Mouse (Mus musculus): ENCODE results near the gene Ppp1ca.

Ppp1ca gene

DNA sequence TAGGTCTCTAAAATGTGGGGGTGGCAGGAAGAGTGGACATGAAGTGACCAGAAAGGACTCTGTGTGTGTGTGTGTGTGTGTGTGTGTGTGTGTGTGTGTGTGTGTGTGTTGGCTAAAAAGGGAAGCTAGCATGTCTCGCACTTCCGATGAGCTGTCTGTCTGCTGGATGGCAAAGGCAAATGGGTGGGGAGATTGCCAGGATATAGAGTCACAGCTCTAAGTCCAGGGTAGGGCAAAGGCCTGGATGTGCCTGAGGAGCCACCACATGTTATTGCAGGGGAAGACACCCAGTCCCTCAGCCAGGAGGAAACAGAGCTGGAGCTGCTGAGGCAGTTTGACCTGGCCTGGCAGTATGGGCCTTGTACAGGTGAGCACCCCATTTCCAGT lies 40.3 kb downstream of the Ppp1ca start:
- no peak for DNase-seq (ENCODE audit: low spot score in 2 of 2)

DNA sequence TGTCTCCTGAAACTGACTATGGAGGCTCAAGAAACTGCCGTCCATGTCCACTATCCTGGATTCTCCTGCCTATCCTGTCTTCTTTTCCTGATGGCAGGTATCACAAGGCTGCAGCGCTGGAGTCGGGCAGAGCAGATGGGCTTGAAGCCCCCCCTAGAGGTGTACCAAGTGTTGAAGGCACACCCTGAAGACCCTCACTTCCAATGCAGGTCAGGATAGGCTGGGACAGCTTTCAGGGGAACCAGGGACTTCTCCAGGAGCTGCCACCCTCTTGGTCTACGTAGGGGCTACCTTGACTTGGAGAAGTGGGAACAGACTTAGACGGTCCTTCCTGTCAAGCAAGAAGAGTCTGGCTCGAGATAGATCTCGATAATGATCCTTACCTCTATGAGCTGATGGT lies 40.8 kb downstream of the Ppp1ca start:
- no peak for DNase-seq (ENCODE audit: low spot score in 2 of 2)

DNA sequence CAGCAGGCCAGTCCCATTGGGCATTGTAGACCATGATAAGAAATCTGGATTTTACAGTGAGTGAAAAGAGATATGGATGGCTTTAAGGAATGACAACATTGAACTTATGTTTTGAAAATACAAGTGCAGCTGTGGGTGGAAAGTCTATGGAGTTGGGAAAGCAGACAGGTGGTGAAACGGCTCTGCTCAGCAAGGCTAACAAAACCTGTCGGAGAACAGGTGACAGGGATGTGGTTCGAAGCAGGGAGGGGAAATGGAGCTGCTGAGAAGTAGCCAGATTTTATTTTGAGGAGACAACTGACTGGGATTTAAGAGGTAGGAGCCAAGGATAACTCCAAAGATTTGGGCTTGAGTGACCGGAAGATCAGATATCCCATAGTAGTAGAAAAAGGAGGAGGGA lies 42.7 kb downstream of the Ppp1ca start:
- DNase-seq (ENCODE audit: low spot score in 2 of 2), result no peak

DNA sequence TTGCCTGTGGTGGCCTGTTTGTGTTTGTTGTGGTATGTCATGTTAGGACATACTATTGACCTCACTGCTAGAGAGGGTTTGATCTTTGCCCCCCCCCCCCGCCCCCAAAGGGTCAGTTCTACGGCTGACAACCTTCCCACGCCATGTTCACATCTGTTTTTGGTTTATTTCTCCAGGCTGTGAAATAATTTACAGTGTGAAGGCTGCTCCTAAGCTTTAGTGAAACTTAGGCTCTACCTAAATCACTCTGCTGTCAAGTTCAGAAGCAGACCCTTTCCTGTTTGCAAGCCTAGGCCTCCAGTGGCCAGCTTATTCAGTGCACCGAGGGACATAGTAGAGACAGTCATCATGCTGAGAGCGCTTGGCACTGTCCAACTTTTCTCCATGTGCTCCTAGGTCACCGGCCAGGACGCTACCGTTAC lies 48.4 kb downstream of the Ppp1ca start:
- no peak for DNase-seq (ENCODE audit: low spot score in 2 of 2)

DNA sequence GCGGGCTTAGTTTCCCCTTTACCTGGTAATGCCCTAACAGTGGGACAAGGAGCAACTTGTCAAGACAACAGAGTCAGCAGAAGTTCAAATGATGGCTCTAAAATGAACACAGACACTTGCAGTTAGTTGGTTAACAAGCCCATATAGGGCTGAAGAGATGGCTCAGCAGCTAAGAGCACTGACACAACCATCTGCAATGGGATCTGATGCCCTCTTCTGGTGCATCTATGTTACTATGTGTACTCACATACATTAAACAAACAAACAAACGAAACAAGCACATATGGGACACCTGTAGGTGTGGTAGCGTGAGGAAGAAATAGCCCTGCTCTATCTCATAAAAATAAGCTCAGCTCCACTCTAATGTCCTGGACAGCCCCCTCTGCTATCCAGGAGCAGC lies 50.6 kb downstream of the Ppp1ca start:
- DNase-seq (ENCODE audit: low spot score in 2 of 2), result no peak

DNA sequence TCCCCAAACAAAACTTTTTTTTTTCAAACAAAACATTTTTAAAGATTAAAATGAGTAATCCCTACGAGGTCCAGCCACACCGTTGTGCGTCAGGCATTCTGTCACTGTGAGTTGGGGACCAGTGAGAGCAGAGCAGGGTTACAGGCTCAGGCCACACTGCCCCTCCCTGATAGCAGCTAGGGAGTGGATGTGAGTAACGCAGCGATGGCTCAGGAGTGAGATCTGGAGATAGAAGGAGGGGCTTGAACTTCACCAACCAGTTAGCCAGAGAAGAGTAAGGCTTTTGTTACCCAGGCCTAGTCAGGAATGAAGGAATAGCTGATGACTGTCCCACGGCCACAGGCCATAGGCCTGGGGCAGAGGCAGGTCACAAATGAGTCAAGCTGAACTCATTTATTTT lies 52.9 kb downstream of the Ppp1ca start:
- no peak for DNase-seq (ENCODE audit: low spot score in 2 of 2)

Measured in urinary bladder, postnatal 36 days (tissue).